Mouse (Mus musculus) midbrain, embryonic 10.5 days (tissue): ENCODE measurements around the gene Sash1. TPM values are rescaled to one million over a fixed set of nuclear protein-coding genes. Genes with fewer than 3 reads are reported as not detected.

Experiments
- DNase-seq: peaks from one replicate; pipeline ENCODE4 v3.0.0-alpha.2; 2017; ENCODE audit warnings: low spot score
- H3K27ac ChIP-seq: fragments of 300-500 bp; sonication (generic); replicated peaks from 2 replicates; pipeline ENCODE4 v1.5.1; 2016; ENCODE audit warnings: mild to moderate bottlenecking
- H3K27me3 ChIP-seq: fragments of 300-500 bp; sonication (generic); 2 replicates; pipeline ENCODE4 v1.6.1; 2016; ENCODE audit warnings: low read depth, mild to moderate bottlenecking; ENCODE audit not compliant: poor library complexity, severe bottlenecking
- H3K36me3 ChIP-seq: fragments of 300-500 bp; sonication (generic); 2 replicates; pipeline ENCODE4 v1.6.1; 2016; ENCODE audit warnings: mild to moderate bottlenecking, moderate library complexity
- H3K4me1 ChIP-seq: fragments of 300-500 bp; sonication (generic); 2 replicates; pipeline ENCODE4 v1.6.1; 2016
- H3K4me3 ChIP-seq: fragments of 300-500 bp; sonication (generic); 2 replicates; pipeline ENCODE4 v1.5.1; 2016; ENCODE audit warnings: mild to moderate bottlenecking, moderate library complexity
- H3K9me3 ChIP-seq: fragments of 300-500 bp; sonication (generic); replicated peaks from 2 replicates; pipeline ENCODE4 v1.6.1; 2016; ENCODE audit warnings: mild to moderate bottlenecking
- WGBS: fragments of 180-500 bp; shearing (Covaris S2); methylation state at CpG from one replicate; pipeline ENCODE4 v1.1.7; 2016; 5-methylcytosine and 5-hydroxymethylcytosine counted together
- polyA plus RNA-seq: library from polyadenylated mRNA; unstranded; fragments of >200 nt; fragmentation: Nextera tagmentation; extraction: Ambion mirVana; gene quantifications from 2 replicates; pipeline ENCODE4 v1.2.1, GENCODE M21; 2016

Sash1 gene
- polyA plus RNA-seq, 1 experiment from 2014 or later: 3.3 TPM

DNA sequence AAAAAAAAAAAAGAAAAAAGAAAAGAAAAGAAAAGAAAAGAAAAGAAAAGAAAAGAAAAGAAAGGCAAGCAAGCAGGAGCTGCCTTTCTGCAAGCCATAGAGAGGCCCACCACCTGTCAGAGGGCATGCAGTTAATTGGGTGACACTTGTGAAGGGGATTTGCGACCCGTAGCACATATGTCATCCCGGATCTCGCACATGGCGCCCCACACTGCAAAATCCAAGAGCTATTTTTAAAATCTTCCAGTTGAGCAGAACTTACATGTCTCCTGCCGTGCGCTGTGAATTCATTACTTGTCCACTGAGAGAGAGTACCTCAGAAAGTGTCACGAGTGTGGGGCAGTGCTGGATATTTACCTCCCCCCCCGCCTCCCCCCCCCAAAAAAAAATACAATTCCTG is 60.0 kb downstream of the Sash1 start:
- Histone ChIP-seq H3K27ac (0 out of 2 replicates have a peak overlapping the region, but pooled peaks have one; percentile 23), H3K36me3 (no peaks in the 10 kb centered on the region), H3K4me3 (no peak overlapping the region), H3K4me1 (peaks cover 22% of the 10 kb centered on the region), H3K27me3 (no peaks in the 10 kb centered on the region), H3K9me3 (no peaks in the 10 kb centered on the region)
- no peak for DNase-seq
- WGBS: 72% methylated on average over 9 of the region's 9 CpGs

DNA sequence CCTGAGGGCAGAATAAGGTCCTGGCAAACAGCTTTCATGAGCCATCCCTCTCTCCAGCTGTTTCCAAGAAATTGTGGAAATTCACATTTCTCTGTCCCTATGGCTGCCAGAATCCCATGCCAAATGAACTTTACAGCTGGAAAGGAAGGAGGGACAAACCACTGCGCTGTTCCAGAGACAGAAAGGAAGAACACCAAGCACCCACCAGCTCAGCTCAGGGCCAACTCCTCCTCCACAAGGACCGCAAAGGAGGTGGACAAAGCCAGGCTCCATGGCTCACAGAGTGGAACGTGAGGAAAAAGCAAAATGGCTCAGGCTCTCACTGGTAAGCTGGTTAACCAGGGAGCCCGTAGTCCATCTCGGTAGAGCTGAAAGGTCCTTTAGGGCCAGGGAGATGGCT is 67.8 kb downstream of the Sash1 start:
- 86% methylated on average over 5 of the region's 5 CpGs for WGBS
- no peaks in the 10 kb centered on the region for H3K9me3 ChIP-seq
- peaks cover 6% of the 10 kb centered on the region for H3K36me3 ChIP-seq

DNA sequence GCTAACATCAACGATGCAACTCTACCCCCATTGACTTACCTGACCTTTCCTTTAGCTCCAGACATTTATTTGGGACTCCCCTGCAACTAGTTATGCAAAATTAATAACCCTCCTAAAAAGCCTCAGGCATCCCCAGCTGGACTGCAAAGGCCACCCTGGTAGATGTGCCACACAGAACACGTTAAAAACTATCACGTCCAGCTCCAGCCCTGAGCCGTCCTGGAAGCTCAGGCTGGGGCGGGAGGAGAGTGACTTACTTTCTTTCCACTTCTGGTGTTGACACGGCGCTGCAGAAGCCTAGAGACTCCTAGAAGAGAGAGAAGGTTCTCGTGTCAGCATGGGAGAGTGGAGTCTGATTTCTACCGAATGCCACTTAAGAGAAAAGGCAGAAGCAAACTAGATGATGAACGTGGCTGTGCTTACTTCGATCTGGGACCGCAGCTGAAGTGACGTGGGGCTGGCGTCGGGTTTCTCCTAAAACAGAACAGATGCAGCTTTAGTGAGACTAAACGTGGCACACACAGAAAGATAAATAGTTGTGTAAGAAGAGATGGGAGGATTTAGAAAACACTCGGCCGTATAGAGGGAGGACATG is 71.8 kb downstream of the Sash1 start:
- peaks cover 32% of the 10 kb centered on the region for H3K36me3 ChIP-seq
- no peak overlapping the region for H3K4me3 ChIP-seq
- DNase-seq: no peak
- peaks cover 18% of the 10 kb centered on the region for H3K4me1 ChIP-seq
- WGBS: 76% methylated on average over 18 of the region's 18 CpGs
- no peaks in the 10 kb centered on the region for H3K27me3 ChIP-seq
- no peaks in the 10 kb centered on the region for H3K9me3 ChIP-seq
- no peak overlapping the region for H3K27ac ChIP-seq

More for the DNA sequence above, 67.8 kb downstream of the Sash1 start:
- Histone ChIP-seq H3K27ac (no peak overlapping the region), H3K4me1 (peaks cover 12% of the 10 kb centered on the region), H3K27me3 (no peaks in the 10 kb centered on the region), H3K4me3 (no peak overlapping the region)
- no peak for DNase-seq

DNA sequence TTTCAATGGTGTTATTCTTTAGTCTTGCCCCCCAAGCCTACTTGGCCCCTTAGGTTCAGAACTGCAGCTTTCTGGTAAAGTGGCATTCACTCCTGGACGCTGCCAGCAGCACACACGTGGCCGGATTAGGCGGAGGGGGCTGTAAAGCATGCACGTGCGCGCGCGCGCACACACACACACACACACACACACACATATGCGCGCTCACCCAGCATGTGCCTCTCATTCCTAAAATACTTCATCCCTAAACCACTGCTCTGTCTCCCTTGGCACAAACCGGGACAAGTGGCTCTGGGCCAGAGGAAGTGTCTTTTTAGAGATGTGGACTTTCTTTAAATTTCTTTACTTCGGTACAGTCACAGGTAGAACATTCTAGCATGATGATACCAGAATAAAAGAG is 72.6 kb downstream of the Sash1 start:
- Histone ChIP-seq H3K4me3 (no peak overlapping the region), H3K4me1 (peaks cover 18% of the 10 kb centered on the region), H3K36me3 (peaks cover 37% of the 10 kb centered on the region), H3K27ac (no peak overlapping the region), H3K27me3 (no peaks in the 10 kb centered on the region), H3K9me3 (no peaks in the 10 kb centered on the region)
- 92% methylated on average over 14 of the region's 14 CpGs for WGBS
- DNase-seq: no peak

DNA sequence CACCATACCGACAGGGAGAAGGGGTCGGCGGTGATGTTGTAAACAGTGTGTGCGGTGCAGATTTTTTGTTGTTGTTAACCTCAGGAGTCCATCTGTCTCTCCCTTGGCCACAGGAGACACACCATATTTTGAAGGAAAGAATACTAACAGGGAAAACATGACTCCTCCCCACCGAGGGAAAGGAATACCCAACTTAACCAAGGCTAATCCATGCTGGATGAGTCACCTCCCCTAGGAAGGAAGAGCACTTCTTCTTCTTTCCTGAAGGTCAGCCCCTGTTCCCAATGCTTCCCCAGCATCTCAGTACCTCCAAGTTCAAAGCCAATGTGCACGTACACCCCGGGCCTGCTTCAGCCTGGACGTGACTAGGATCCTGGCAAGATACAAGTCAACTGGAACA is 73.1 kb downstream of the Sash1 start:
- Histone ChIP-seq H3K9me3 (no peaks in the 10 kb centered on the region), H3K4me3 (no peak overlapping the region), H3K27ac (no peak overlapping the region), H3K36me3 (peaks cover 37% of the 10 kb centered on the region), H3K4me1 (peaks cover 18% of the 10 kb centered on the region), H3K27me3 (no peaks in the 10 kb centered on the region)
- 81% methylated on average over 8 of the region's 8 CpGs for WGBS
- no peak for DNase-seq

DNA sequence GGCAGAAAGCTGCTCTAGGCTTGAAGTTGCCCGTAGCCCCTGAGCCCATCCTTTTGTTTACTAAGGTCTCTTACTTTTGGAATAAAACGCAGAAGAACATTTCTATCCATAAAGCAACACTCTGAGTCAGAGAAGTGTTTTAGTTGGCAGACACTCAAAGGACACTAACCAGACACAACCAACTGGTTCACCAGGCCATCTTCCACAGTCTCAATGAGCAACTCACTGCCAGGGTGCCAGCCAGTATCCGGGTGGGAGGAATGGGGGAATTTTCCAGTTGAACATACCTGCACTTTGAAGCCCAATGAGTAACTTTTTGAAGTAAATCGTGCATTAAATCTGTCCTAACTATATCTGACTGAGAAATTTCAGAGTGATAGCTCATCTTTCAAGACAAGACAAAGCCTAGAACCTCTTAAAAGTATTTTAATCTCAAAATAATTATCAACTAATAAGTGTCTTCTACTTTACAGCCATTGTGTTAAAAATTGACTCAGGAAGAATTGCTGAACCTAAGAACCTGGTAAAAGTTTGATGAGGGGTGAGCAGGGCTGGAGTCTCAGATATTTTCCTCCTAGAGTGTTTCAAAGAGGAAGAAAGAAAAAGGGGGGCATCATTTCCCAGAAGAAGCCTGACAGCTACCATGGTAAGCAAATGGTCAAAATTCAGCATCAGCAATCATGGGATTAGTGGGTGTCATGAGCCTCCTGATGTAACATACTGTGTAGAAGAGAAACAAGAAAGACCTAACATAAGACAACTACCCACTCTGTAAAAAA is 74.4 kb downstream of the Sash1 start:
- Histone ChIP-seq H3K36me3 (peaks cover 42% of the 10 kb centered on the region), H3K27me3 (no peaks in the 10 kb centered on the region), H3K9me3 (no peaks in the 10 kb centered on the region), H3K27ac (no peak overlapping the region), H3K4me3 (no peak overlapping the region), H3K4me1 (peaks cover 12% of the 10 kb centered on the region)
- no peak for DNase-seq
- 88% methylated on average over 4 of the region's 4 CpGs for WGBS

DNA sequence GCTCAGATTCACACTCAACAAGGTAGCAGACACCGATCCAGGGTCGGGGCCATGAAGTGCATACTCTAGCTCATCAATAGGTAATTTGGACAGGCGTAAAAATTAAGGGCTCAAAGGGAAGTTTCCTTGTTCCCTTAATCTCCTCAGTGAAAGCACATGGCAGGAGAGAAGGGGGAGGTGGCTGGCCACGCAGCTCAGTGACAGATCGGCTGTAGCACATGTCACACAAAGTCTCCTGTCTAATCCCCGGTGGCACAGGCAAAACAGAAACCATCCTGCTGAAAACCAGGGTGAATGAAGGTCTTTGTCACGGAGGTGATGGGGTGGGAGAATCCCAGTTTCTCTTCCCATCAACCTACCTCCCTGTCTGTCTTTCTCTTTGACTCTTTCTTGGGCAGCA is 75.4 kb downstream of the Sash1 start:
- 0 out of 2 replicates have a peak overlapping the region, but pooled peaks have one; percentile 17 for H3K27ac ChIP-seq
- no peak for DNase-seq
- no peaks in the 10 kb centered on the region for H3K9me3 ChIP-seq
- 61% methylated on average over 7 of the region's 7 CpGs for WGBS
- H3K4me1 ChIP-seq: peaks cover 12% of the 10 kb centered on the region
- no peak overlapping the region for H3K4me3 ChIP-seq
- H3K27me3 ChIP-seq: no peaks in the 10 kb centered on the region
- H3K36me3 ChIP-seq: peaks cover 42% of the 10 kb centered on the region

DNA sequence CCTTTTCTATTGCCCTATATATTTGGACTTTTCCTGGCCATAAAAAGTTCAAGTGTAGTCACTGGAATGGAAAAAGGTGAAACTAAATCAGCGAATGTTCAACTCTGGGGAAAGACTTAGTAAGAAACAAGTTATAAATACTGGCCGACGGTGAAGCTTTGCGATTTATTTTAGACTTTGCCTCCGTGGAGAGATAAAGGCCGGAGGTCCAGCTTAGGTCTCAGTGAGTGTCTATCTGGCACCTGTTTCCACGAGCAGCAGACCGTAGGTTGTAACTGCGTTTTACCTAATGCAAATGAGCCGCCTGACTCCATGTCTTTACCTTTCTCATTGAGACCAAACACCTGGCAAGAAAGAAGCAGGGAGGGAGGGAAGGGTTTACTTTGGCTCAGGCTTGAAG is 77.5 kb downstream of the Sash1 start:
- WGBS: 93% methylated on average over 10 of the region's 10 CpGs
- no peak overlapping the region for H3K4me3 ChIP-seq
- no peak for DNase-seq
- peaks cover 39% of the 10 kb centered on the region for H3K36me3 ChIP-seq
- no peaks in the 10 kb centered on the region for H3K27me3 ChIP-seq
- no peaks in the 10 kb centered on the region for H3K9me3 ChIP-seq
- no peak overlapping the region for H3K27ac ChIP-seq
- H3K4me1 ChIP-seq: peaks cover 26% of the 10 kb centered on the region

DNA sequence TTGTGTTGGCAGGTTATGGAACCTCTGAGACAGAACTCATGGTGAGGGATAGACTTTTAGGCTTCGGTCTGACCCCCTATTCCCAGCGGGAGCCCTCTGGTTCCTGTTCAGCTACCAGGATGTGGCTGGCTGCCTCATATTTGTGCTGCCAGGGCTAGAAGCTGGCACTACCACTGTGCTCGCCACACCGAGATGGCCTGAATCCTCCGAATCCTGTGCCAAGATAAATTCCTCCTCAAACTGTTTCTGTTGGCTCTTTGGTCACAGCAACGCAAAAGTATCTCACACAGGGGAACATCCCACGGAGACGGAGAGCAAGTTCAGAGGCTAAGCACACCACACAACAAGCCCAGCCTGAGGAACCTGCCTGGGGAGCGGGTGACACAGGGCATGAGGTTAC is 78.3 kb downstream of the Sash1 start:
- Histone ChIP-seq H3K36me3 (0 out of 2 replicates have a peak, but pooled peaks cover 34% of the 10 kb centered on the region), H3K27ac (no peak overlapping the region), H3K27me3 (no peaks in the 10 kb centered on the region), H3K9me3 (no peaks in the 10 kb centered on the region), H3K4me3 (no peak overlapping the region), H3K4me1 (peaks cover 34% of the 10 kb centered on the region)
- 90% methylated on average over 9 of the region's 9 CpGs for WGBS
- DNase-seq: no peak

DNA sequence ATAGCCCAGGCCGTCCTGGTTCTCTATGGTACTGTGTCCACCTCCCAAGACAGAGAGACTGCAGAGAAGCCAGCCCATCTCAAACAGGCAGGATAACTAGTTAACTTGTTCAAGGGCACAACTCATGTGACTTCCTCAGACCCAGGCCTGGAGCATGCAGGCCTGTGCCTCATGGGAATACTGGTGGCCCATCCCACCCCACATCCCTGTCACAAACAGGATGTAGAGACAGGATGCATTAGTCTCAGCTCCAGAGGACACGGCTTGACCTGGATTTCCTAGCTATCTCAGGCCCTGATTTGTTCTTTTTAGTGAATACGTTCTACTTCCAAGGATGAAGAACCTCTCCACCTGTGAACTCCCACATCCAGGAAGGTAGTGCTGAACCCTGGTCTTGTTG is 80.5 kb downstream of the Sash1 start:
- H3K36me3 ChIP-seq: 0 out of 2 replicates have a peak, but pooled peaks cover 25% of the 10 kb centered on the region
- no peak overlapping the region for H3K27ac ChIP-seq
- DNase-seq: no peak
- 95% methylated on average over 3 of the region's 3 CpGs for WGBS
- no peak overlapping the region for H3K4me3 ChIP-seq
- H3K27me3 ChIP-seq: no peaks in the 10 kb centered on the region
- H3K9me3 ChIP-seq: no peaks in the 10 kb centered on the region
- H3K4me1 ChIP-seq: peaks cover 44% of the 10 kb centered on the region

DNA sequence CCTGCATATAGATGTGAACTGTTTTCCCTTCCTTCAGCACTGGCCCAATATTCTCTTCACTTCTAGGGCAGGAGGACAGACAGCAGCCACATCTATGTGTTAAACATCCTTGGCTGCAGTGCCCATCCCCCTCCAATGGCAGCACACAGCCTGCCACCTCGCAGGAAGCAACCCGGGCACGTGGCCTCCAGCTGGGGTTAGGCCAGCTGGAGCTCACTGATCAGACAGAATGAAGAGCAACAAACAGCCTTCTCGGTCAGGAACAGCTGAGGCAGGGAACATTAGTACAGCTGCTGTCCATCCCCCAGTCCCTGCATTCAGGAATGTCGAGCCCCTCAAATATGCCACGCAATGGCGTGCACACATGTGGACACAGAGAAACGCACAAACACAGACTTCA is 81.6 kb downstream of the Sash1 start:
- H3K4me3 ChIP-seq: no peak overlapping the region

DNA sequence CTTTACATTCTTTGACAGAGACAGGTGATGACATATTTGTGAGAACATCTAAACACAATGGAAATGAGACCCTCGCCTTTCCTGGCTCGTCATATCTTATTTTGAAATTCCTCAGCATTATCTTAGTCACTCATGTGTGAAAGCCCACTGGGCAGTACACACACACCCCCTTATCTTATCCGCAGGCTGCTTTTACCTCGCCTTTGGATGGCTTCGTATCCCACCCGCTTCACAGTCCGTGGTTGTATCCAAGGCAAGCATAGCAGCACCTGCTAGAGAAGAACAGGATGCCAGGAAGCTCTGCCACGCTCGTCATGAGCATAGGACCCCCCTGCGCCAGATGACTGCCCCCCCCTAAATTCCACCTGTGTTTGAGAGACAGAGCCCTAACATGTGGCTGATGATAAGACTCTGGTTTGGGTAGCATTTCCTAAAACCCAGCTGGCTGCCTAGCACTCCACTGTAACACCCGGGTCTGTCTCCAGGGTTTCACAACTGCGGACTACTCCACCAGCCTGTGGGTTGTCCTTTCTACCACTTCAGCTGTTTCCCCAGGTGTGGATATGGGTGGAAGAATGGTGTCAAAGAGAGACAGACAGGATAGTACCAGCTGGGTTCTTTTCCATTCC is 84.0 kb downstream of the Sash1 start:
- H3K4me3 ChIP-seq: peak overlapping the region; percentile 39; the same call in 1 of the 2 replicates
- DNase-seq: no peak
- peaks cover 33% of the 10 kb centered on the region for H3K36me3 ChIP-seq
- H3K27me3 ChIP-seq: no peaks in the 10 kb centered on the region
- H3K4me1 ChIP-seq: peaks cover 42% of the 10 kb centered on the region
- WGBS: 80% methylated on average over 12 of the region's 12 CpGs
- peaks cover 9% of the 10 kb centered on the region; the same call in 1 of the 2 replicates for H3K9me3 ChIP-seq
- peak overlapping the region; percentile 75 for H3K27ac ChIP-seq

More for the DNA sequence above, 81.6 kb downstream of the Sash1 start:
- Histone ChIP-seq H3K36me3 (peaks cover 22% of the 10 kb centered on the region), H3K9me3 (peaks cover 3% of the 10 kb centered on the region; the same call in 1 of the 2 replicates), H3K27me3 (no peaks in the 10 kb centered on the region), H3K27ac (no peak overlapping the region), H3K4me1 (peaks cover 42% of the 10 kb centered on the region)
- WGBS: 55% methylated on average over 8 of the region's 8 CpGs
- DNase-seq: peak; percentile 48
